Mouse (Mus musculus): ENCODE measurements around the gene Iyd.

GRCm38 (mm10) chr10:3514634-3515033, 25.4 kb upstream of the Iyd start:
- TF ChIP-seq EP300 (IDR thresholded peaks at IDR 0.05; ENCODE audit: low read depth), result no peak
- no peak for TF ChIP-seq CTCF (IDR thresholded peaks at IDR 0.05; ENCODE audit: low read depth)
